Mouse (Mus musculus): ENCODE measurements at regions not wholly inside any gene's neighbourhood (a gene's known extent, or its start where the extent isn't known, plus 50 kb on each side); places are given as distances from the start of the nearest gene placed in this dataset.
A peak's percentile ranks its signal among the peaks of the same experiment; 100 is the strongest.

GRCm38 (mm10) chr11:52635716-52636389 is 128.6 kb upstream of the Fstl4 start:
- DNase-seq = peak; percentile 88

- DNase-seq = no peak
These were observed 125.5 kb upstream of the Fstl4 start for GRCm38 (mm10) chr11:52638939-52639338.

GRCm38 (mm10) chr11:52641725-52642338 is 122.6 kb upstream of the Fstl4 start:
- no peak for DNase-seq

- DNase-seq = no peak
These were observed 120.2 kb upstream of the Fstl4 start for GRCm38 (mm10) chr11:52644081-52644768.

GRCm38 (mm10) chr11:52648176-52648839 is 116.1 kb upstream of the Fstl4 start:
- DNase-seq = no peak

- DNase-seq = no peak
These were observed 115.5 kb upstream of the Fstl4 start for GRCm38 (mm10) chr11:52648849-52649400.

GRCm38 (mm10) chr11:52654640-52655039 is 109.8 kb upstream of the Fstl4 start:
- DNase-seq = no peak

- DNase-seq = no peak
These were observed 108.5 kb upstream of the Fstl4 start for GRCm38 (mm10) chr11:52655720-52656474.

GRCm38 (mm10) chr11:52661234-52661633 is 103.2 kb upstream of the Fstl4 start:
- DNase-seq = no peak

GRCm38 (mm10) chr11:52661894-52662593 is 102.4 kb upstream of the Fstl4 start:
- DNase-seq = no peak

- no peak for DNase-seq
These were observed 99.1 kb upstream of the Fstl4 start for GRCm38 (mm10) chr11:52665343-52665742.

GRCm38 (mm10) chr11:52675022-52675421 is 89.4 kb upstream of the Fstl4 start:
- no peak for DNase-seq

- DNase-seq = no peak
These were observed 86.2 kb upstream of the Fstl4 start for GRCm38 (mm10) chr11:52678259-52678658.

- DNase-seq = no peak
These were observed 79.0 kb upstream of the Fstl4 start for GRCm38 (mm10) chr11:52685436-52685835.

GRCm38 (mm10) chr11:52692701-52693100 is 71.7 kb upstream of the Fstl4 start:
- no peak for DNase-seq

GRCm38 (mm10) chr11:52701682-52702081 is 62.8 kb upstream of the Fstl4 start:
- no peak for DNase-seq

GRCm38 (mm10) chr11:52703391-52703790 is 61.0 kb upstream of the Fstl4 start:
- no peak for DNase-seq
